Mouse (Mus musculus): ENCODE measurements at regions not wholly inside any gene's neighbourhood (a gene's known extent, or its start where the extent isn't known, plus 50 kb on each side); places are given as distances from the start of the nearest gene placed in this dataset.

DNA sequence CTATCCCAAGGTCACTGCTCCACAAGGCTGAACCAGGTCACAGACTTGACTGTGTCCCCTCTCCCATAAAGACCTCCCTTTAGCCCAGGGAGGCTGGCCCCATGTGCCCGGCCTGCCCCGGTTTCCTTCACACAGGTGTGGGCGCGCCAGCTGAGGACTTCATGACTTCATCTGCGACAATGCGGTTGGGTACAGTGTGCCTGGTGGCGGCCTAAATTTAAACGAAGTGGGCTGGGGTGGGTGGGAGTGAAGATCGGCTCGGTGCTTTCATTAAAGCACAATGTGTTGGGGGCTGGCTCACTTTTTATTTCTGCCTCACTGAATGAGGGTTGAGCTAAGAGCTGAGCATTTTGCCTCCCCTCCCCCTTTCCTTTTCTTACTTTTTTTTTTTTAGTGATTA lies 169.5 kb upstream of the Mrps10 start:
- no peak for TF ChIP-seq POLR2A (IDR thresholded peaks at IDR 0.05; ENCODE audit: extremely low read depth, insufficient read depth, low read length)
- TF ChIP-seq CTCF (IDR thresholded peaks at IDR 0.05; ENCODE audit: low read depth, low read length) = no peak

Measured in liver, adult 2 months (tissue).